16 mouse cellular contexts compared by ENCODE assay signal in the genomic region with DNA sequence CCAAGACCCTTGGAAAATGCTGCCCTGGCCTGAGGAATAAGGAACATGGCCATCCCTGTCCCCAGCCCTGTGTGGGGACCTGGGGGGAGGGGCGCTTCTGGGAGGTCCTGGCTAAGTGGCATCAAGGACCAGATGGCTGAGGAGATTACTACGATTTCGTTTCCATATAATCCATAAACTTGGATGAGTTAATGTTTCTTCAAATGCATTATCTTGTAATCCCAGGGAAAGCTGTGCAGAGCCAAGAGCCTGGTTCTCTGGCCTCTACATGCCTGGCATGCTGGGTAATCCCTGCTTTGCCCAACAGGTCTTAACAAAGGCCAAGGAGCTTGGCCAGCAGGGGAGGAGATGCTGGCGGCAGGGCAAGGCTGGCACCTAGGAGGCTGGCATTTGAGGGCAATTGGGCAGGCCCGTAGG. TPM values are rescaled to one million over a fixed set of nuclear protein-coding genes. Genes with fewer than 3 reads are reported as not detected.
DNase-seq lines count a peak whose midpoint lies in the region; ATAC-seq lines count a peak whose summit lies in the region.
"Had no signal": no experiment of that assay in that cellular context is flagged by ENCODE, and none has a peak within 500 bp of the region (broad histone marks: within the 10 kb centered on the region; RNA-seq: fewer than 3 reads in every experiment).

No protein-coding gene starts in this region.

- H3K9me3 ChIP-seq in forebrain, embryonic 12.5 days: no peaks in the 10 kb centered on the region
- H3K9me3 ChIP-seq: forebrain, embryonic 13.5 days; intestine, embryonic 15.5 days; megakaryocyte, embryonic 14.5 days had no signal

- peaks cover 5% of the 10 kb centered on the region; the same call in 1 of the 2 replicates for H3K27me3 ChIP-seq in forebrain, embryonic 12.5 days
- H3K27me3 ChIP-seq: forebrain, embryonic 13.5 days; intestine, embryonic 15.5 days had no signal

- WGBS in forebrain, embryonic 12.5 days: 74% methylated on average over 5 of the region's 5 CpGs

- no peak overlapping the region for H3K4me3 ChIP-seq in forebrain, embryonic 12.5 days (replicated peaks)
- H3K4me3 ChIP-seq: forebrain, embryonic 13.5 days; intestine, embryonic 15.5 days; megakaryocyte, embryonic 14.5 days had no signal

- no peak overlapping the region for H3K4me2 ChIP-seq in forebrain, embryonic 12.5 days
- H3K4me2 ChIP-seq: intestine, embryonic 15.5 days had no signal

- H3K4me1 ChIP-seq in forebrain, embryonic 12.5 days: peaks cover 4% of the 10 kb centered on the region; the same call in 1 of the 2 replicates

- ATAC-seq in forebrain, embryonic 12.5 days (ENCODE audit: low FRiP score): no peak
- no peak for ATAC-seq in megakaryocyte progenitor cell, adult 5-6 weeks (replicated peaks; ENCODE audit: poor library complexity)
- ATAC-seq: intestine, embryonic 15.5 days had no signal

- no peak overlapping the region for H3K27ac ChIP-seq in forebrain, embryonic 12.5 days
- H3K27ac ChIP-seq: forebrain, embryonic 13.5 days; intestine, embryonic 15.5 days had no signal

- no peaks in the 10 kb centered on the region for H3K36me3 ChIP-seq in forebrain, embryonic 12.5 days (replicated peaks)
- H3K36me3 ChIP-seq: intestine, embryonic 15.5 days had no signal

- DNase-seq in adrenal gland, postnatal 10 days: peak; percentile 57
- DNase-seq in adrenal gland, adult 8-10 months: no peak
- peak; percentile 21 for DNase-seq in thymus, postnatal 14 days
- DNase-seq in thymus, postnatal 10 days (ENCODE audit: low spot score in 2 of 2): no peak
- peak; percentile 75 to 85 for DNase-seq in cerebellum, postnatal 14 days
- DNase-seq in spleen, postnatal 10 days (ENCODE audit: low spot score in 2 of 2): no peak
- DNase-seq: heart, postnatal 4 days; liver; lung, adult 2 months; right cerebral cortex, postnatal 25 days; thymus, adult 18-20 months had no signal

- H3K9ac ChIP-seq in forebrain, embryonic 12.5 days: no peak overlapping the region
- H3K9ac ChIP-seq: forebrain, embryonic 13.5 days; intestine, embryonic 15.5 days had no signal

RNA-seq across cellular contexts. Expression of a gene that starts 17.7 kb away (rescaled TPM):
- 10 to 100 TPM; 77.9 to 82.5 TPM for total RNA-seq in adrenal gland, postnatal 10 days (2021)
- 100 to 1,000 TPM in 3 of 4 experiments, 10 to 100 TPM in 1; 97.6 to 162 (median 127) TPM for total RNA-seq in adrenal gland, adult 8-10 months (2022)
- polyA plus RNA-seq in forebrain, embryonic 12.5 days (2016; fragmentation: Nextera tagmentation; extraction: Ambion mirVana): 68.3 and 72.6 TPM in 2 replicates
- 36.7 and 37.1 TPM in 2 replicates for total RNA-seq in megakaryocyte progenitor cell, adult 5-6 weeks (2015)
- 43.5 and 71.5 TPM in 2 replicates for total RNA-seq in megakaryocyte progenitor cell, adult 5-6 weeks (2017)

RNA-seq across cellular contexts. Expression of a gene that starts 18.1 kb away (rescaled TPM):
- 10 to 100 TPM; 44.0 to 46.5 TPM for total RNA-seq in adrenal gland, postnatal 10 days (2021)
- 10 to 100 TPM; 38.2 to 48.8 (median 42.7) TPM for total RNA-seq in adrenal gland, adult 8-10 months (2022)
- polyA plus RNA-seq in forebrain, embryonic 12.5 days (2016; fragmentation: Nextera tagmentation; extraction: Ambion mirVana): 66.8 and 67.3 TPM in 2 replicates
- total RNA-seq in megakaryocyte progenitor cell, adult 5-6 weeks (2015): 37.5 and 50.6 TPM in 2 replicates
- total RNA-seq in megakaryocyte progenitor cell, adult 5-6 weeks (2017): 43.6 and 57.2 TPM in 2 replicates

RNA-seq across cellular contexts. Expression of a gene that starts 27.4 kb away (rescaled TPM):
- 10 to 100 TPM; 26.7 to 52.1 TPM for total RNA-seq in adrenal gland, postnatal 10 days (2021)
- total RNA-seq in adrenal gland, adult 8-10 months (2022): 10 to 100 TPM; 19.0 to 28.6 (median 26.5) TPM
- 9.2 and 9.8 TPM in 2 replicates for polyA plus RNA-seq in forebrain, embryonic 12.5 days (2016; fragmentation: Nextera tagmentation; extraction: Ambion mirVana)
- total RNA-seq in megakaryocyte progenitor cell, adult 5-6 weeks (2015): not detected in 2 replicates
- total RNA-seq in megakaryocyte progenitor cell, adult 5-6 weeks (2017): not detected in 2 replicates

Comparison
In these comparisons a context has a peak if more than half of its experiments do, and no peak if none do; other contexts are left out.
1. DNase-seq: peak in adrenal gland, postnatal 10 days (single experiment), thymus, postnatal 14 days (single experiment) and cerebellum, postnatal 14 days (2 of 2); none in adrenal gland, adult 8-10 months (single experiment), thymus, postnatal 10 days (0 of 2) and spleen, postnatal 10 days (0 of 2).
2. RNA of a gene that starts 27.4 kb away (total RNA-seq): 26.7 to 52.1 TPM in adrenal gland, postnatal 10 days and 19.0 to 28.6 TPM in adrenal gland, adult 8-10 months; not detected in megakaryocyte progenitor cell, adult 5-6 weeks; every median in the first group is over 10 times any median in the second.